Mouse (Mus musculus) brain, embryonic 14.5 days (tissue): ENCODE measurements at regions not wholly inside any gene's neighbourhood (a gene's known extent, or its start where the extent isn't known, plus 50 kb on each side); places are given as distances from the start of the nearest gene placed in this dataset.

Source experiments
- CTCF ChIP-seq: fragments of 200-500 bp; IDR thresholded peaks from 2 replicates; pipeline ENCODE4 v1.5.1; 2012; ENCODE audit warnings: inconsistent platforms, mild to moderate bottlenecking, moderate library complexity, borderline replicate concordance; ENCODE audit not compliant: insufficient read depth, insufficient read length; ENCODE audit errors: extremely low read depth
- POLR2A ChIP-seq: fragments of 200-500 bp; IDR thresholded peaks from 2 replicates; pipeline ENCODE4 v1.6.1; 2012; ENCODE audit warnings: mild to moderate bottlenecking, inconsistent platforms, borderline replicate concordance; ENCODE audit not compliant: poor library complexity, insufficient read depth, insufficient read length, severe bottlenecking; ENCODE audit errors: extremely low read depth

DNA sequence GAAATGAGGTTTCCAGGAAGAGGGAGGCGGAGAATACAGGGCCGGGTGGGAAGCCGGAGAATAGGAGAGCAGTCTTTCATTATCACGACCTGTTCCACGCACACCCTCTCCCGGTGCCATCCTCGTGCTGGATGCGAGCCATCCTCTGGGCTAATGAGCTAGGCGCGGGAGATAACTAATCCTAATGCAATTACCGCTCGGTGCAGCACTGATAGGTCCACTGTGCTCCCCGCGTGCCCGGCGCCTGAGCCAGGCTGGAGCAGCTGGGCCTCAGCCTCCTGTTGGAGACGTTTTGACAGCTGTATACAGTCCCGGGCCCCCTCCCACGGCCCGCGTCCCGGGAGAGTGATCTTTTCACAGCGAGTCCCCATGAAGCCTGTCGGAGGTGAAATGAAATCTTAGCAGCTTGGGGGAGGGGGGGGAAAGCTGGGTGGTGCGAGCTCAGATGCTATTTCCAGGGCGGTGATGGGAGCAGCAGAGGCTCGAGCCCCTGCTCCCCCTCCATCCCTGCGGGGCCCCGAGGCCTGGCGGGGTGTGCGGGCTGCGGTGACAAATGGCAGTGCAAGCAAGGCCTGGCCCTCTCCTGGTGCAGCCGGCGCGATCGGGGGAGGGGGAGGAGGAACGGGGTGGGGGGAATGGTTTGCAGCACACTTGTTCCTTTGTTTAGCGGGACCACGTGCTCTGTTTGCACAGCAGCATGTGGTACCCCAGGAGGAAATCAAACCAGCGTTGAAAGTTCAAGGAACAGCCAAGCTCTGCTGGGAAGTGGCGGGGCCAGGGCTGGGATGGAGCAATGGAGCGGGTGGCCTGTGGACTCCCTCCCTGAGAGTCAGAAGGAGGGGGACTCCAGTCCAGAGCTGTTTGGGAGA lies 233.6 kb downstream of the Sorl1 start:
- TF ChIP-seq POLR2A = no peak
- TF ChIP-seq CTCF = peak; percentile 34; the same call in 1 of the 2 replicates
